Mouse (Mus musculus) G1E (cell line): ENCODE data around the gene Htr6.

Experiments
- CTCF ChIP-seq: IDR thresholded peaks from 2 replicates; pipeline ENCODE4 v1.5.1; 2012; ENCODE audit warnings: low read depth, low read length, inconsistent platforms, mixed read lengths
- GATA1 ChIP-seq: IDR thresholded peaks from 2 replicates; pipeline ENCODE4 v1.6.1; 2012; ENCODE audit warnings: borderline replicate concordance, low read length, inconsistent platforms, mixed read lengths

DNA sequence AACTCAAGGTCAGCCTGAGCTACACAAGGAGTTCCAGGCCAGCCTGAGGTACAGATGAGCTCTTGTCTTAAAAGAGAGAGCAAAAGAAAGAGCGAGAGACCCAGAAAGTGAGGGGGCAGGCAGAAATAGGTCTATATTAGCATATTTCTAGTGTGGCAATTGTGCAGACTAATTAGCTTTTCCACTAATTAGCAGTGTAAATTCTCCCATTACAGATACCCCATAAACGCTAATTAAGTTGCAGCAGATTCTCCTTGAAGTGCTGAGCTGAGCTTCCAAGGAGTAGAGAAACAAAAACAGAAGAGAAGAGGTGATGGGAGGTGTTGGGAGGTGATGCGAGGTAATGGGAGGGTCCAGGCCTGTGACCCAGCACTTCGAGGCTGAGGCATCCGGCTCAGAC, 32.8 kb downstream of the Htr6 start:
- no peak for TF ChIP-seq CTCF
- no peak for TF ChIP-seq GATA1
